Mouse (Mus musculus): Measurements from ENCODE around the gene Tmem62. TPM values are rescaled to one million over a fixed set of nuclear protein-coding genes. Genes with fewer than 3 reads are reported as not detected.
"Not testable (repeated sequence)": the region's sequence is repeated elsewhere in the genome, so short reads cannot be mapped to it uniquely, and the experiment has no call there.

Tmem62 gene
- polyA plus RNA-seq, 1 experiment from 2014 or later = 6.9 TPM

- H3K4me3 ChIP-seq (replicated peaks; ENCODE audit: low read depth, low read length) = no peak overlapping the region
- H3K36me3 ChIP-seq (ENCODE audit: insufficient read depth, low read length) = peaks cover 16% of the 10 kb centered on the region
- H3K27ac ChIP-seq = no peak overlapping the region
- no peak for DNase-seq (ENCODE audit: low spot score)
- no peaks in the 10 kb centered on the region for H3K9me3 ChIP-seq (replicated peaks; ENCODE audit: low read length)
- no peaks in the 10 kb centered on the region for H3K4me1 ChIP-seq (replicated peaks; ENCODE audit: insufficient read depth, low read length)
- TF ChIP-seq CTCF (IDR thresholded peaks at IDR 0.05; ENCODE audit: low read depth) = no peak
- WGBS = 98% methylated on average over 1 of the region's 1 CpGs
- no peak overlapping the region for H3K9ac ChIP-seq (ENCODE audit: low read depth, low read length)
- no peak for ATAC-seq (replicated peaks; ENCODE audit: low FRiP score, low read depth)
- no peaks in the 10 kb centered on the region for H3K27me3 ChIP-seq (ENCODE audit: insufficient read depth, low read length)
- H3K4me2 ChIP-seq (ENCODE audit: low read length) = no peak overlapping the region
These were observed 16.6 kb upstream of the Tmem62 start for GRCm38 (mm10) chr2:120960261-120960660.

- no peaks in the 10 kb centered on the region for H3K9me3 ChIP-seq (replicated peaks; ENCODE audit: low read length)
- ATAC-seq (replicated peaks; ENCODE audit: low FRiP score, low read depth) (no peak), DNase-seq (ENCODE audit: low spot score) (no peak)
- H3K4me3 ChIP-seq (replicated peaks; ENCODE audit: low read depth, low read length) = no peak overlapping the region
- no peaks in the 10 kb centered on the region for H3K27me3 ChIP-seq (ENCODE audit: insufficient read depth, low read length)
- TF ChIP-seq CTCF (IDR thresholded peaks at IDR 0.05; ENCODE audit: low read depth) = no peak
- no peaks in the 10 kb centered on the region for H3K4me1 ChIP-seq (replicated peaks; ENCODE audit: insufficient read depth, low read length)
- H3K27ac ChIP-seq = no peak overlapping the region
- peaks cover 16% of the 10 kb centered on the region for H3K36me3 ChIP-seq (ENCODE audit: insufficient read depth, low read length)
- H3K4me2 ChIP-seq (ENCODE audit: low read length) = no peak overlapping the region
- no peak overlapping the region for H3K9ac ChIP-seq (ENCODE audit: low read depth, low read length)
- WGBS = 89% methylated on average over 7 of the region's 7 CpGs
These were observed 13.7 kb upstream of the Tmem62 start for GRCm38 (mm10) chr2:120963110-120963509.

GRCm38 (mm10) chr2:120965486-120965885 lies 11.3 kb upstream of the Tmem62 start:
- DNase-seq (ENCODE audit: low spot score) (no peak), ATAC-seq (replicated peaks; ENCODE audit: low FRiP score, low read depth) (no peak)
- H3K4me2 ChIP-seq (ENCODE audit: low read length) = no peak overlapping the region
- no peaks in the 10 kb centered on the region for H3K27me3 ChIP-seq (ENCODE audit: insufficient read depth, low read length)
- no peak overlapping the region for H3K9ac ChIP-seq (ENCODE audit: low read depth, low read length)
- H3K36me3 ChIP-seq (ENCODE audit: insufficient read depth, low read length) = peaks cover 7% of the 10 kb centered on the region; the same call in 1 of the 2 replicates
- peaks cover 4% of the 10 kb centered on the region; the same call in 1 of the 2 replicates for H3K4me1 ChIP-seq (replicated peaks; ENCODE audit: insufficient read depth, low read length)
- 93% methylated on average over 3 of the region's 3 CpGs for WGBS
- no peak overlapping the region for H3K27ac ChIP-seq
- no peak overlapping the region for H3K4me3 ChIP-seq (replicated peaks; ENCODE audit: low read depth, low read length)
- no peaks in the 10 kb centered on the region for H3K9me3 ChIP-seq (replicated peaks; ENCODE audit: low read length)
- TF ChIP-seq CTCF (IDR thresholded peaks at IDR 0.05; ENCODE audit: low read depth) = no peak

DNA sequence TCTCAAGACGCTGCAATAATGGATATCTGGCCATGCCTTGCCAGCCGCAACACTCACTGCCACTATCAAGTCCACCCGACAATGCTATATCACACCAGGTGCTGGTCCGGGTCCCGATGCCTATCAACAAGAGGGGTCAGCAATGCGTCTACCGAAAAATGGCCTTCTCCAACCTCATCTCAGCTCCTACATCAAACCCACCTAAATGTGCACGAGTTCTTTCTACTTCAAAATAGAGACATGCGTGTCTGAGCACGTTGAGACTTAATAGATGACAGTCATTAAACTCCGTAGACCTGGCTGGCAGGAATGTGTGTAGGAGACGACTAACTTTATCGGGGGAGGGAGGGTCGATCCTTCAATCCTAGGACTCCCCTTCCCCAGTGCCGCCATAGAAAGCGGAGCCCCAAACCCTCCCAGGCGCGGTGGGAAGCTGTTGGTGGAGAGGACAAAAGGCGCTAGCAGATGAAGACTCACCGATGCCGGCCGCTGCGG lies 6.7 kb upstream of the Tmem62 start:
- H3K9me3 ChIP-seq (replicated peaks; ENCODE audit: low read length) = no peaks in the 10 kb centered on the region
- TF ChIP-seq CTCF (IDR thresholded peaks at IDR 0.05; ENCODE audit: low read depth) = no peak
- H3K36me3 ChIP-seq (ENCODE audit: insufficient read depth, low read length) = no peaks in the 10 kb centered on the region
- peak overlapping the region; percentile 80 for H3K4me2 ChIP-seq (ENCODE audit: low read length)
- H3K27ac ChIP-seq = peak overlapping the region; percentile 88
- peak; percentile 2 for ATAC-seq (replicated peaks; ENCODE audit: low FRiP score, low read depth)
- no peaks in the 10 kb centered on the region for H3K27me3 ChIP-seq (ENCODE audit: insufficient read depth, low read length)
- H3K4me3 ChIP-seq (replicated peaks; ENCODE audit: low read depth, low read length) = peak overlapping the region; percentile 90
- WGBS = under 1% methylated on average over 23 of the region's 23 CpGs
- H3K9ac ChIP-seq (ENCODE audit: low read depth, low read length) = peak overlapping the region; percentile 86
- H3K4me1 ChIP-seq (replicated peaks; ENCODE audit: insufficient read depth, low read length) = peaks cover 4% of the 10 kb centered on the region; the same call in 1 of the 2 replicates
- peak; percentile 50 for DNase-seq (ENCODE audit: low spot score)

DNA sequence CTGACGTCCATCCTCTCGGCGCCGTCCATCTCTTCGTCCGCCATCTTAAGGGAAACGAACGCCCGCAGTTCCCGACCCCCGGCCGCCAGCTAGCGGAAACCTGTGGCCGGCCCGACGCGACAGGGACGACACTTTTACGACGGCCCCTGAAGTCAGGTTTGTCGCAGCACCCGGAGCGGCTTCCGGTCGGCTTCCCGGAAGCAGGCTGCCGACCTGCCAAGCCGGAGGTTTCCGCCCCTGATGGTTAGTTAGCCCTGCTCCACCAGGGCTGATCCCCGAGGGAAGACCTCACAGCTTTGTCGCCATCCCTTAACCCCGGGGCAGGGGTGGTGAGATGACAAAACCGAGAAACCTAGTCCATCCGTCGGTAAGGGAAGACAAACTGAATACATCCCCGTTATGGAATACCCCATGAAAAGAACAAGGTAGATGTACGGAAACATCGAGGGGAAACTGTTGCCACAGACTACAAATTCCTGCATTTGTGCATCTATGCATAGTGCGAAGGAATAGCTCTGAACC lies 6.2 kb upstream of the Tmem62 start, which contains the start of gene Ubr1:
TSS of gene Ubr1 (minus strand) at position 157 of the 522 bp plus-strand sequence.
- peak within 1 kb of the TSS; percentile 80 for H3K4me2 ChIP-seq (ENCODE audit: low read length)
- H3K27me3 ChIP-seq (ENCODE audit: insufficient read depth, low read length) = no peaks in the 10 kb centered on the region
- peak within 1 kb of the TSS; percentile 86 for H3K9ac ChIP-seq (ENCODE audit: low read depth, low read length)
- DNase-seq (ENCODE audit: low spot score) = peak; percentile 94
- H3K27ac ChIP-seq = peak within 1 kb of the TSS; percentile 88
- WGBS = 0% methylated on average over 39 of the region's 39 CpGs
- no peaks in the 10 kb centered on the region for H3K9me3 ChIP-seq (replicated peaks; ENCODE audit: low read length)
- peak within 1 kb of the TSS; percentile 90 for H3K4me3 ChIP-seq (replicated peaks; ENCODE audit: low read depth, low read length)
- no peaks in the 10 kb centered on the region for H3K36me3 ChIP-seq (ENCODE audit: insufficient read depth, low read length)
- peaks cover 4% of the 10 kb centered on the region; the same call in 1 of the 2 replicates for H3K4me1 ChIP-seq (replicated peaks; ENCODE audit: insufficient read depth, low read length)
- TF ChIP-seq CTCF (IDR thresholded peaks at IDR 0.05; ENCODE audit: low read depth) = peak; percentile 19; the same call in 1 of the 2 replicates
- peak; percentile 89 for ATAC-seq (replicated peaks; ENCODE audit: low FRiP score, low read depth)

- no peaks in the 10 kb centered on the region for H3K36me3 ChIP-seq (ENCODE audit: insufficient read depth, low read length)
- peaks cover 4% of the 10 kb centered on the region; the same call in 1 of the 2 replicates for H3K4me1 ChIP-seq (replicated peaks; ENCODE audit: insufficient read depth, low read length)
- H3K4me2 ChIP-seq (ENCODE audit: low read length) = no peak overlapping the region
- ATAC-seq (replicated peaks; ENCODE audit: low FRiP score, low read depth) (no peak), DNase-seq (ENCODE audit: low spot score) (no peak)
- H3K9me3 ChIP-seq (replicated peaks; ENCODE audit: low read length) = no peaks in the 10 kb centered on the region
- WGBS = 90% methylated on average over 4 of the region's 4 CpGs
- H3K9ac ChIP-seq (ENCODE audit: low read depth, low read length) = no peak overlapping the region
- H3K27ac ChIP-seq = no peak overlapping the region
- H3K27me3 ChIP-seq (ENCODE audit: insufficient read depth, low read length) = no peaks in the 10 kb centered on the region
- H3K4me3 ChIP-seq (replicated peaks; ENCODE audit: low read depth, low read length) = no peak overlapping the region
- no peak for TF ChIP-seq CTCF (IDR thresholded peaks at IDR 0.05; ENCODE audit: low read depth)
These were observed 5.1 kb upstream of the Tmem62 start for GRCm38 (mm10) chr2:120971766-120972165.

GRCm38 (mm10) chr2:120972257-120972656 lies 4.6 kb upstream of the Tmem62 start:
- H3K9me3 ChIP-seq (replicated peaks; ENCODE audit: low read length); H3K36me3 ChIP-seq (ENCODE audit: insufficient read depth, low read length); DNase-seq (ENCODE audit: low spot score); H3K4me1 ChIP-seq (replicated peaks; ENCODE audit: insufficient read depth, low read length); H3K4me2 ChIP-seq (ENCODE audit: low read length); H3K27ac ChIP-seq; H3K4me3 ChIP-seq (replicated peaks; ENCODE audit: low read depth, low read length); ATAC-seq (replicated peaks; ENCODE audit: low FRiP score, low read depth); H3K27me3 ChIP-seq (ENCODE audit: insufficient read depth, low read length); H3K9ac ChIP-seq (ENCODE audit: low read depth, low read length): not testable (repeated sequence)
- WGBS = 93% methylated on average over 8 of the region's 8 CpGs
